Mouse (Mus musculus): ENCODE results near the gene Dock6.
"Not testable (repeated sequence)": the region's sequence is repeated elsewhere in the genome, so short reads cannot be mapped to it uniquely, and the experiment has no call there.

Dock6 gene

GRCm38 (mm10) chr9:21852128-21853091 is at the start of gene Dock6:
Gene Dock6, minus strand, starts transcription at chr9:21852635.
- DNase-seq (ENCODE audit: extremely low read depth, low read depth, low spot score) = no peak

GRCm38 (mm10) chr9:21901223-21901820 is 48.9 kb upstream of the Dock6 start:
- DNase-seq (ENCODE audit: extremely low read depth, low read depth, low spot score) = no peak

GRCm38 (mm10) chr9:21889229-21889628 is 36.8 kb upstream of the Dock6 start:
- DNase-seq (ENCODE audit: extremely low read depth, low read depth, low spot score) = no peak

- DNase-seq (ENCODE audit: extremely low read depth, low read depth, low spot score) = no peak
These were observed 24.2 kb upstream of the Dock6 start for GRCm38 (mm10) chr9:21876601-21877000.

- no peak for DNase-seq (ENCODE audit: extremely low read depth, low read depth, low spot score)
These were observed 19.8 kb upstream of the Dock6 start for GRCm38 (mm10) chr9:21872204-21872603.

- no peak for DNase-seq (ENCODE audit: extremely low read depth, low read depth, low spot score)
These were observed 18.6 kb upstream of the Dock6 start for GRCm38 (mm10) chr9:21870879-21871524.

- not testable (repeated sequence) for DNase-seq (ENCODE audit: extremely low read depth, low read depth, low spot score)
These were observed 16.9 kb upstream of the Dock6 start for GRCm38 (mm10) chr9:21869290-21869689.

GRCm38 (mm10) chr9:21867726-21868125 is 15.3 kb upstream of the Dock6 start:
- DNase-seq (ENCODE audit: extremely low read depth, low read depth, low spot score) = no peak

- DNase-seq (ENCODE audit: extremely low read depth, low read depth, low spot score) = no peak
These were observed 14.2 kb upstream of the Dock6 start for GRCm38 (mm10) chr9:21866641-21867040.

- DNase-seq (ENCODE audit: extremely low read depth, low read depth, low spot score) = no peak
These were observed 13.4 kb upstream of the Dock6 start for GRCm38 (mm10) chr9:21865673-21866398.

- no peak for DNase-seq (ENCODE audit: extremely low read depth, low read depth, low spot score)
These were observed 9.7 kb upstream of the Dock6 start for GRCm38 (mm10) chr9:21862181-21862580.

GRCm38 (mm10) chr9:21860349-21860748 is 7.9 kb upstream of the Dock6 start:
- not testable (repeated sequence) for DNase-seq (ENCODE audit: extremely low read depth, low read depth, low spot score)

GRCm38 (mm10) chr9:21859606-21860005 is 7.2 kb upstream of the Dock6 start:
- no peak for DNase-seq (ENCODE audit: extremely low read depth, low read depth, low spot score)

GRCm38 (mm10) chr9:21858084-21858483 is 5.6 kb upstream of the Dock6 start:
- DNase-seq (ENCODE audit: extremely low read depth, low read depth, low spot score) = no peak

- DNase-seq (ENCODE audit: extremely low read depth, low read depth, low spot score) = no peak
These were observed 5.1 kb upstream of the Dock6 start for GRCm38 (mm10) chr9:21857501-21857900.

- no peak for DNase-seq (ENCODE audit: extremely low read depth, low read depth, low spot score)
These were observed 2.5 kb upstream of the Dock6 start for GRCm38 (mm10) chr9:21854894-21855293.

GRCm38 (mm10) chr9:21853961-21854360 is 1.5 kb upstream of the Dock6 start:
- no peak for DNase-seq (ENCODE audit: extremely low read depth, low read depth, low spot score)

GRCm38 (mm10) chr9:21851084-21851483 is 1.4 kb downstream of the Dock6 start:
- no peak for DNase-seq (ENCODE audit: extremely low read depth, low read depth, low spot score)

- DNase-seq (ENCODE audit: extremely low read depth, low read depth, low spot score) = no peak
These were observed 2.5 kb downstream of the Dock6 start for GRCm38 (mm10) chr9:21849691-21850677.

GRCm38 (mm10) chr9:21847926-21848325 is 4.5 kb downstream of the Dock6 start:
- DNase-seq (ENCODE audit: extremely low read depth, low read depth, low spot score) = no peak

All from fat pad, adult 2 months (tissue).